Mouse (Mus musculus) G1E (cell line): ENCODE data around the gene Mxra7.

Source experiments
- CTCF ChIP-seq: IDR thresholded peaks from 2 replicates; pipeline ENCODE4 v1.5.1; 2012; ENCODE audit warnings: low read depth, low read length, inconsistent platforms, mixed read lengths
- GATA2 ChIP-seq: IDR thresholded peaks from 2 replicates; pipeline ENCODE4 v1.6.1; 2012; ENCODE audit warnings: low read depth, low read length, inconsistent platforms, borderline replicate concordance

- no peak for TF ChIP-seq CTCF
- no peak for TF ChIP-seq GATA2
Observed at GRCm38 (mm10) chr11:116873987-116874386, 46.1 kb upstream of the Mxra7 start.
